Mouse (Mus musculus): Measurements from ENCODE around the gene Mmp23. TPM values are rescaled to one million over a fixed set of nuclear protein-coding genes. Genes with fewer than 3 reads are reported as not detected.
"Not testable (repeated sequence)": the region's sequence is repeated elsewhere in the genome, so short reads cannot be mapped to it uniquely, and the experiment has no call there.

The Mmp23 gene
- polyA plus RNA-seq, 1 experiment from 2014 or later = 4.4 TPM

GRCm38 (mm10) chr4:155670236-155670635 is 17.1 kb upstream of the Mmp23 start:
- H3K4me3 ChIP-seq; H3K27ac ChIP-seq; H3K36me3 ChIP-seq; H3K9me3 ChIP-seq; H3K27me3 ChIP-seq (ENCODE audit: insufficient read depth, poor library complexity, severe bottlenecking); DNase-seq (ENCODE audit: low spot score): not testable (repeated sequence)
- H3K4me1 ChIP-seq (replicated peaks) = peaks cover 13% of the 10 kb centered on the region
- 61% methylated on average over 4 of the region's 4 CpGs for WGBS

GRCm38 (mm10) chr4:155669598-155670075 is 16.5 kb upstream of the Mmp23 start:
- Histone ChIP-seq H3K9me3 (no peaks in the 10 kb centered on the region), H3K36me3 (peaks cover 2% of the 10 kb centered on the region), H3K4me1 (replicated peaks) (peaks cover 13% of the 10 kb centered on the region), H3K27ac (0 out of 2 replicates have a peak overlapping the region, but pooled peaks have one; percentile 88), H3K27me3 (ENCODE audit: insufficient read depth, poor library complexity, severe bottlenecking) (no peaks in the 10 kb centered on the region), H3K4me3 (peak overlapping the region; percentile 91)
- DNase-seq (ENCODE audit: low spot score) = no peak
- WGBS = 2% methylated on average over 8 of the region's 8 CpGs

GRCm38 (mm10) chr4:155668689-155669597 is 15.8 kb upstream of the Mmp23 start, which contains the start of gene Mib2:
TSS of gene Mib2 (minus strand) at chr4:155669198.
- Histone ChIP-seq H3K27ac (peak within 1 kb of the TSS; percentile 88), H3K4me3 (peak within 1 kb of the TSS; percentile 91), H3K36me3 (peaks cover 4% of the 10 kb centered on the region), H3K27me3 (ENCODE audit: insufficient read depth, poor library complexity, severe bottlenecking) (no peaks in the 10 kb centered on the region), H3K4me1 (replicated peaks) (peaks cover 13% of the 10 kb centered on the region), H3K9me3 (no peaks in the 10 kb centered on the region)
- under 1% methylated on average over 73 of the region's 73 CpGs for WGBS
- DNase-seq (ENCODE audit: low spot score) = peak; percentile 97

DNA sequence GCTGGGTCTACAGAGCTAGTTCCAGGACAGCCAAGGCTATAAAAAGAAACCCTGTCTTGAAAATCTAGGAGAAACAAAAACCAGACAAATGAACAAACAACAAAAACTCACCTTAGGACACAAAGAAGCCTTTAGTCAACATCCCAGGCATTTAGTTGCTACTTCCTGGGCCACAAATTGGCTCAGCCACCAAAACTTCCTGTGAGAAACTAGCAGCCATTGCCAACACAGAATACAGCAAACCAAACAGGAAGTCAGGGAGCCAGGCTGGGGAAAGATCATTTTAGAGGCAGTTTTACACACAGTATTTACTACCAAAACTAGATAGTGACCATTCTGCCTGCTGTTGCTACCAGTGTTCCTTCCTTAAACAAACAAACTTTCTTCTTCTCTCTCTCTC is 13.7 kb upstream of the Mmp23 start:
- Histone ChIP-seq H3K9me3 (no peaks in the 10 kb centered on the region), H3K4me1 (replicated peaks) (peaks cover 13% of the 10 kb centered on the region), H3K4me3 (no peak overlapping the region), H3K27me3 (ENCODE audit: insufficient read depth, poor library complexity, severe bottlenecking) (no peaks in the 10 kb centered on the region), H3K36me3 (peaks cover 7% of the 10 kb centered on the region), H3K27ac (no peak overlapping the region)
- DNase-seq (ENCODE audit: low spot score) = no peak

- no peak for DNase-seq (ENCODE audit: low spot score)
- H3K27ac ChIP-seq = no peak overlapping the region
- WGBS = 90% methylated on average over 12 of the region's 12 CpGs
- no peaks in the 10 kb centered on the region for H3K4me1 ChIP-seq (replicated peaks)
- peaks cover 18% of the 10 kb centered on the region for H3K27me3 ChIP-seq (ENCODE audit: insufficient read depth, poor library complexity, severe bottlenecking)
- no peak overlapping the region for H3K4me3 ChIP-seq
- H3K36me3 ChIP-seq = peaks cover 40% of the 10 kb centered on the region
- no peaks in the 10 kb centered on the region for H3K9me3 ChIP-seq
Observed at GRCm38 (mm10) chr4:155660641-155661040, 7.5 kb upstream of the Mmp23 start.

- 92% methylated on average over 10 of the region's 10 CpGs for WGBS
- Histone ChIP-seq H3K9me3 (no peaks in the 10 kb centered on the region), H3K27ac (no peak overlapping the region), H3K4me3 (no peak overlapping the region), H3K27me3 (ENCODE audit: insufficient read depth, poor library complexity, severe bottlenecking) (peaks cover 35% of the 10 kb centered on the region), H3K4me1 (replicated peaks) (peaks cover 17% of the 10 kb centered on the region), H3K36me3 (peaks cover 36% of the 10 kb centered on the region)
- DNase-seq (ENCODE audit: low spot score) = no peak
Observed at GRCm38 (mm10) chr4:155658961-155659360, 5.8 kb upstream of the Mmp23 start.

GRCm38 (mm10) chr4:155656214-155656751 is 3.1 kb upstream of the Mmp23 start:
- Histone ChIP-seq H3K27me3 (ENCODE audit: insufficient read depth, poor library complexity, severe bottlenecking) (peaks cover 61% of the 10 kb centered on the region), H3K27ac (no peak overlapping the region), H3K4me1 (replicated peaks) (peaks cover 41% of the 10 kb centered on the region), H3K36me3 (peaks cover 40% of the 10 kb centered on the region), H3K4me3 (no peak overlapping the region), H3K9me3 (no peaks in the 10 kb centered on the region)
- no peak for DNase-seq (ENCODE audit: low spot score)
- 92% methylated on average over 13 of the region's 13 CpGs for WGBS

DNA sequence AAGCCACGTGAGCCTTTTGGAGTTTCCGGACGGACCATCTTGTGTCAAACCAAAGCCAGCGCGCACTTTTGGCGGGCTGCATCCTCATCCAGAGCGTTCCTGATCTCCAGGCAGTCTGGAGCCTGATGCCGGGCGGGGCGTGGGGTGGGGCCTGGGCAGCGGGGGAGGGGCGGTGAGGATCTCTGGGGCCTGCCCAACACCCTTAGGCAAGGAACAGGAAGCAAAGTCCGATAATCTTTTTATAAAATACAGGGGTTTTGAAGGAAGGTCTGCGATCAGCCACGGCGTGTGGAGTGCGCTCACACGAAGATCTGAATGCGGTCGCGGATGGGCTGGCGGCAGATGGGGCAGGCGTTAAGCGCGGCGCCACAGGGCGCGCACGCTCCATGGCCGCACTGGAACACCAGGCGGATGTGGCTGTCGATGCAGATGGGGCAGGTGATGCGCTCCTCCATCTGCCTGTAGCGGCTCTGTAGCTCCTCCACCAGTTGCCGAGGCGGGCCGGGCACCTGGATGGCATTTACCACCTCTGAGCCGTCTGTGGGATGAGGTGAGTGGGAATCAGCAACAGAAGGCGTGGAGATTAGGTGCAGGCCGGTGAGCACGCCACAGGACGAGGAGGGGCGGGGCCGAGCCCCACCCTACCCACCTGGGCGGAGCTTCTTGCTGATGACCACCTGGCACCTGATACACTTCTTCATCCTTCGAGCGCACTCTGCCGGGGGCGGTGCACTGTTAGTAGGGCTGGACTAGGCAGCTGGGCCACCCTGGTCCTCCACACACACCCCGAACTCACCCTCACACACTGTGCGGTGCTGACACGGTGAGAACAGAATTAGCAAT is 1.5 kb upstream of the Mmp23 start:
- DNase-seq (ENCODE audit: low spot score) = peak; percentile 64
- Histone ChIP-seq H3K27ac (peak overlapping the region; percentile 50; the same call in 1 of the 2 replicates), H3K36me3 (peaks cover 49% of the 10 kb centered on the region), H3K27me3 (ENCODE audit: insufficient read depth, poor library complexity, severe bottlenecking) (peaks cover 73% of the 10 kb centered on the region), H3K4me1 (replicated peaks) (peaks cover 42% of the 10 kb centered on the region), H3K9me3 (no peaks in the 10 kb centered on the region), H3K4me3 (peak overlapping the region; percentile 56)
- WGBS = 2% methylated on average over 52 of the region's 52 CpGs

- H3K27me3 ChIP-seq (ENCODE audit: insufficient read depth, poor library complexity, severe bottlenecking) = peaks cover 73% of the 10 kb centered on the region
- H3K27ac ChIP-seq = no peak overlapping the region; the same call in 1 of the 2 replicates
- no peak for DNase-seq (ENCODE audit: low spot score)
- WGBS = 2% methylated on average over 6 of the region's 6 CpGs
- H3K9me3 ChIP-seq = no peaks in the 10 kb centered on the region
- H3K4me3 ChIP-seq = peak overlapping the region; percentile 56
- peaks cover 42% of the 10 kb centered on the region for H3K4me1 ChIP-seq (replicated peaks)
- peaks cover 50% of the 10 kb centered on the region for H3K36me3 ChIP-seq
Observed at GRCm38 (mm10) chr4:155654183-155654455, 935 bp upstream of the Mmp23 start.

DNA sequence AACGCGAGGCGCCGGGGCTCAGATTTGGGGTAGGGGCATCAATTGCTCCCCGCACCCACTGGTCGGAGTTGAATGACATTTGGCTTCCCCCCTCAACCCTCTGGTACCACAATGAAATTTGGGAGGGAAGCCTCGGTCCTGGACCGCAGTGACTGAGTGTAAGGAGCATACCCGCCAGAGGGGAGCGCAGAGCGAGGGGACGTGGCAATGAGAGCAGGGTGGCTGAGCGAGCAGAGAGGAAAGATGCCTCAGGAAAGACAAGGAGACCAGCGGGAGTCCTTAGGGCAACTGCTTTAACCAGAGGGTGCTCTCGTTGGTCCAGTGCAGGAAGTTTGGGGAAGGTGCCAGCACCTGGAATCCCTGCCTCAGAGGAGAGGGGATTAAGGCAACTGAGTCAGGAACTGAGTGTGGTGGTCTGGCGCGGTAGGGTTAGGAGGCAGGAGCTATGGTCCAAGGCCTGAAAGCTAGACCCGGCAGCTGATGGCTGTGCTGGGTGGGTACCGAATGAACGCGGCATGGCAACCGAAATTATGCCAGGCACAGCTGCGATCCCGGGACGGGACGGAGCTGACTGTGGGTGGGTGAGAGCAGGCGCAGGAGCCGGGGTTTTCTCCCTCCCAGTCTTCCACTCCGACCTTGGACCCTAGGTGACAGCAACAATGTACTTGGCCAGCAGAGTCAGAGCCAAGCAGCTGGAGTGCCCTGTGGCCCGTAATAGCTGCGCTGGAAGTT is 433 bp upstream of the Mmp23 start:
- 2% methylated on average over 31 of the region's 31 CpGs for WGBS
- Histone ChIP-seq H3K4me1 (replicated peaks) (peaks cover 42% of the 10 kb centered on the region), H3K27ac (peak overlapping the region; percentile 74; the same call in 1 of the 2 replicates), H3K36me3 (peaks cover 50% of the 10 kb centered on the region), H3K27me3 (ENCODE audit: insufficient read depth, poor library complexity, severe bottlenecking) (peaks cover 73% of the 10 kb centered on the region), H3K4me3 (peak overlapping the region; percentile 56), H3K9me3 (no peaks in the 10 kb centered on the region)
- peak; percentile 57 for DNase-seq (ENCODE audit: low spot score)

- Histone ChIP-seq H3K9me3 (no peaks in the 10 kb centered on the region), H3K4me1 (replicated peaks) (peaks cover 42% of the 10 kb centered on the region), H3K36me3 (peaks cover 52% of the 10 kb centered on the region), H3K4me3 (peak overlapping the region; percentile 56), H3K27ac (peak overlapping the region; percentile 74), H3K27me3 (ENCODE audit: insufficient read depth, poor library complexity, severe bottlenecking) (peaks cover 73% of the 10 kb centered on the region)
- DNase-seq (ENCODE audit: low spot score) = peak; percentile 13
- 23% methylated on average over 36 of the region's 36 CpGs for WGBS
Observed at GRCm38 (mm10) chr4:155652283-155653085, 700 bp downstream of the Mmp23 start.

Data from hindbrain, embryonic 10.5 days (tissue).